Mouse (Mus musculus) brain, embryonic 14.5 days (tissue): ENCODE data around the gene Tgfbr2.

ENCODE experiments used
- CTCF ChIP-seq: fragments of 200-500 bp; IDR thresholded peaks from 2 replicates; pipeline ENCODE4 v1.5.1; 2012; ENCODE audit warnings: inconsistent platforms, mild to moderate bottlenecking, moderate library complexity, borderline replicate concordance; ENCODE audit not compliant: insufficient read depth, insufficient read length; ENCODE audit errors: extremely low read depth
- POLR2A ChIP-seq: fragments of 200-500 bp; IDR thresholded peaks from 2 replicates; pipeline ENCODE4 v1.6.1; 2012; ENCODE audit warnings: mild to moderate bottlenecking, inconsistent platforms, borderline replicate concordance; ENCODE audit not compliant: poor library complexity, insufficient read depth, insufficient read length, severe bottlenecking; ENCODE audit errors: extremely low read depth

- TF ChIP-seq POLR2A, result no peak
- TF ChIP-seq CTCF, result no peak
Measured at GRCm38 (mm10) chr9:116219234-116220158, 44.3 kb upstream of the Tgfbr2 start.
